Mouse (Mus musculus) common myeloid progenitor, adult 5-6 weeks (primary cell): Measurements from ENCODE around the gene Dll3. TPM values are rescaled to one million over a fixed set of nuclear protein-coding genes. Genes with fewer than 3 reads are reported as not detected.
"Not testable (repeated sequence)": the region's sequence is repeated elsewhere in the genome, so short reads cannot be mapped to it uniquely, and the experiment has no call there.

Experiments used
- ATAC-seq: replicated peaks from 2 replicates; pipeline ENCODE4 v1.8.0; 2016; ENCODE audit warnings: low read depth, mild to moderate bottlenecking, moderate TSS enrichment, inconsistent platforms; ENCODE audit not compliant: poor library complexity, severe bottlenecking
- total RNA-seq: library from RNA; stranded (forward); fragments of 200-1000, 187-1606 nt; gene quantifications from 2 replicates; pipeline ENCODE4 v1.2.3, GENCODE M21; 2017

The Dll3 gene
- total RNA-seq, 1 experiment from 2014 or later = not detected

DNA sequence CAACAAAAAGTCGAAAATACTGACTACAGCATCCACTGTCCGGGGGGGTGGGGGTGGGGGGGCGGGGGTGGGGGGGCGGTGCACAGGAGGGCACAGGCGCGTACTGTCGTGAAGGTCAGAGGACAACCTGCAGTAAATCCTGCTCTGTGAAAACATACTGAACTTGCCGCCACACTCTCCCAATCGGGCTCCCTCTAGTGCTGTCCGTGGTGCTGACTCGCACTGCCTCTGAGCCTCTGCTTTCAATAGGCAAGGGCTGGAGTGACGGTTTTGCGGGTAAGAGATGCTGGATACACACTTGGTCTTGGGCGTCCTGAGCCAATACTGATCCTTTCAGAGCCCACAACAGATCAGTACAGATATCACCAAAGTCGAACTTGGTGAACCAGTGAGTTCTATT is 38.3 kb downstream of the Dll3 start:
- ATAC-seq = peak; percentile 95

DNA sequence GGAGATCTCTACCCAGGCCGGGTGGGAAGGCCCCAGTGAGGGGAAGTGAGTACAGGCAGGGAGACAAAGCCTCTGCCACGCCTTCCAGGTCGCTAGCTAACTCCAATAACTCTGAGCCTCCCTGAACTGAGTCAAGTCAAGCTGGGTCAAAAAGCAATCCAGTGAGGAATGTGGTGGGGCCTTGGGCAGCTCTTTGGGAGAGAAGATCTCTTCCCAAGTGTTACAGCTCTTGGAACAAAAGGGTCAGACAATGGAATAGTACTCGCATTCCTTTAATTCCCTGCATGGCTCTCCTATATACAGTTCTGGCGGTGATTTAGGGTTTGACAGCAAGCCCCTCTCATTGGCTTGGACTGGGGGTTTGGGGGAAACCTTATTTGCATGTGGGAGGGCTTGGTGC is 39.2 kb downstream of the Dll3 start:
- no peak for ATAC-seq

DNA sequence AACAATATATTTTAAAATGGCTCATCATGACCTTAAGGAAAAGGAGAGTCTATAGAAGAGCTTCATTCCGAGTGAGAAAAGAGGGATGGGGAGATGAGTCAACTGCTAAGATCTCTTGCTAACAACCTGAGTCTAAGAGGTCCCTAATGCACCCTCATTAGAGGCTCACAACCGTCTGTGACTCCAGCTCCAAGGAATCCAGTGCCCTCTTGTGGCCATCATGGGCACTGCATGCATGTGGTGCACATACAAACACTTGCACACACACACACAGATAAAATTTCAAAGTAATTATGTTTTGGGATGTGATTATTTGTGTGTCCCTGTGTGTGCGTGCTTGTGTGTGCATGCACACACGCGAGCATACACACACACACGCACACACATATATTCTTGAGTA is 46.6 kb downstream of the Dll3 start:
- no peak for ATAC-seq

DNA sequence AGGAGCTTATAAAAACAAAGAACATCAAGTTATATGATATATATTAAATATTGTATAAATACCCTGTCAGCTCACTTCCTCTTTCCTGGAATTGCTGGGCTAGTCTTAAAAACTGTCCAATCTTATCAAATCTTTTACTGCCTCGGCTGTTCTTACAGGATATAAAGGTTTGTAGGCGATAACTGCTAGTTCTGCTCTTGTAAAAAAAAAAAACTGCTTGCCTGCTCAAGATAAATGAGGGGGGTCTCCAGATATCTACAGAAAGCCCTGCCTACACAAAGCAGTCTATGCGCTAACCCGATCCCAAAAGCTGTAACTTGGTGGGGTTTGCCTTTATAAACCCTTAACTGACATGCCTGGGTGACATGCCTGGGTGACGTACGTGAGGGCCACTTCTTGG is 47.4 kb downstream of the Dll3 start:
- ATAC-seq = no peak

DNA sequence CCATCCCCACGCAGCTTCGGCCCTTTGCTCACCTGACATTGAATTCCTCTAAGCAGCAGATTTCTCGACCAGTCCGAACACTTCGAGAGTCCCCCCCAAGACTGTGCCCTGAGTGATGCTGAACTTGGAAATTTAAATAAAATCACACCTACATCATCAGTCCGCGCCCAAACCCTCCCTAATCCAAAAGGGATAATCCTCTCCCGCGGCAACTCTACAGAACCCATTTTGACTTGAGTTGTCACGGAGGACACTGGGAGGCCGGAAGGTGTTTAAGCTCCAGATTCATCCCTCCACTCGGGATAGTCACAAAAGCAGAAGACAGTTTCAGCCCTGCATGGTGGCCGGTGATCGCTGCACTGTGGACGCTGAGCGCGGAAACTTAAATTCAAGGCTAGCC is 50.1 kb downstream of the Dll3 start:
- no peak for ATAC-seq

DNA sequence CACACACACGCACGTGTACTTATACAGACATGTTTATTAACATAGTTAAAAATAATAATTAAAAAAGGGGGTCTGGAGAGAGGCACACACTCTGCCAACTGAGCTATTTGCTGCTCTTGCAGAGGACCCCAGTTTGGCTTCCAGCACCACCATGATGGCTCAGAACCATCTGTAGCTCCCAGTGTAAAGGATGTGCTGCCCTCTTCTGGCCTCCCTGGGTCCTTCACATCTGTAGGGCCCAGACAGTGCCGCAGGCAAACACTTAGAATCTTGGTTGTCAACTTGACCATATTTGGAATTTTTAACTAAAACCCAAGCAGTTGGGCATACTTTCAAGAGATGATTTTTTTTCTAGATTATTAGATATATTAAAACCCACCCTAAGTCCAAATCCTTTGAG is 53.1 kb downstream of the Dll3 start:
- ATAC-seq = no peak

DNA sequence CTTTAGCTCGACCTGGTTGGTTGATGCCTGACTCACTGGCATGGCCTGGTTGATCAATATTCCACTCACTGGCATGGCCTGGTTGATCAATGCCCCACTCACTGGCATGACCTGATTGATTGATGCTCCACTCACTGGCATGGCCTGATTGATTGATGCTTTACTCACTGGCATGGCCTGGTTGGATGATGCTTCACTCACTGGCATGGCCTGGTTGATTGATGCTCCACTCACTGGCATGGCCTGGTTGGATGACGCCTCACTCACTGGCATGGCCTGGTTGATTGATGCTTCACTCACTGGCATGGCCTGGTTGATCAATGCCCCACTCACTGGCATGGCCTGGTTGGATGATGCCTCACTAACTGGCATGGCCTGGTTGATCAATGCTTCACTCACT is 58.1 kb downstream of the Dll3 start:
- ATAC-seq = not testable (repeated sequence)

Other genes starting within 250 kb of the Dll3 start
- not detected in 2 replicates for gene Fcgbp, start 231.0 kb downstream of the Dll3 start, total RNA-seq
- gene 9530053A07Rik, start 172.8 kb downstream of the Dll3 start, total RNA-seq = not detected in 2 replicates
- gene Fbl, start 132.5 kb downstream of the Dll3 start, total RNA-seq = 193 and 260 TPM in 2 replicates
- gene Dyrk1b, start 122.8 kb downstream of the Dll3 start, total RNA-seq = 2.4 and 3.3 TPM in 2 replicates
- 0.87 and 2.7 TPM in 2 replicates for gene Eid2, start 34.4 kb downstream of the Dll3 start, total RNA-seq
- gene Eid2b, start 24.5 kb downstream of the Dll3 start, total RNA-seq = 1.9 and 4.7 TPM in 2 replicates
- not detected in 2 replicates for gene Selenov, start 11.1 kb downstream of the Dll3 start, total RNA-seq
- gene Timm50, start 9.8 kb upstream of the Dll3 start, total RNA-seq = 49.6 and 63.8 TPM in 2 replicates
- 63.4 and 68.1 TPM in 2 replicates for gene Supt5, start 36.5 kb upstream of the Dll3 start, total RNA-seq
- gene Rps16, start 48.4 kb upstream of the Dll3 start, total RNA-seq = 960 and 1,032 TPM in 2 replicates
- 2.1 and 3.9 TPM in 2 replicates for gene Plekhg2, start 70.4 kb upstream of the Dll3 start, total RNA-seq
- 82.7 and 90.0 TPM in 2 replicates for gene Zfp36, start 78.0 kb upstream of the Dll3 start, total RNA-seq
- 16.6 and 21.3 TPM in 2 replicates for gene Med29, start 90.5 kb upstream of the Dll3 start, total RNA-seq
- 149 and 190 TPM in 2 replicates for gene Paf1, start 90.7 kb upstream of the Dll3 start, total RNA-seq
- 583 and 663 TPM in 2 replicates for gene Gmfg, start 135.2 kb upstream of the Dll3 start, total RNA-seq
- gene Lrfn1, start 149.7 kb upstream of the Dll3 start, total RNA-seq = 2.1 and 2.9 TPM in 2 replicates
- gene Ifnl2, start 208.2 kb upstream of the Dll3 start, total RNA-seq = not detected in 2 replicates
- gene Ifnl3, start 220.6 kb upstream of the Dll3 start, total RNA-seq = not detected in 2 replicates
- not detected in 2 replicates for gene Sycn, start 238.6 kb upstream of the Dll3 start, total RNA-seq
- 0.09 TPM in 1 of 2 replicates, not detected in the other for gene Nccrp1, start 245.0 kb upstream of the Dll3 start, total RNA-seq